Mouse (Mus musculus) telencephalon, adult 2 months (tissue): ENCODE measurements at regions not wholly inside any gene's neighbourhood (a gene's known extent, or its start where the extent isn't known, plus 50 kb on each side); places are given as distances from the start of the nearest gene placed in this dataset.

ENCODE experiments used
- DNase-seq: peaks from one replicate; pipeline ENCODE4 v3.0.0-alpha.2; 2011; ENCODE audit warnings: low read depth, low spot score

GRCm38 (mm10) chr10:97778531-97778930 lies 52.0 kb upstream of the C030005K15Rik start:
- no peak for DNase-seq

- DNase-seq = no peak
These were observed 52.8 kb upstream of the C030005K15Rik start for GRCm38 (mm10) chr10:97779335-97779734.

GRCm38 (mm10) chr10:97793804-97794203 lies 67.2 kb upstream of the C030005K15Rik start:
- DNase-seq = peak; percentile 12

GRCm38 (mm10) chr10:97801448-97802265 lies 75.1 kb upstream of the C030005K15Rik start:
- DNase-seq = peak; percentile 41

- peak; percentile 27 for DNase-seq
These were observed 81.4 kb upstream of the C030005K15Rik start for GRCm38 (mm10) chr10:97807947-97808346.

- peak; percentile 32 for DNase-seq
These were observed 116.0 kb upstream of the C030005K15Rik start for GRCm38 (mm10) chr10:97842574-97842973.

- DNase-seq = peak; percentile 54
These were observed 124.9 kb upstream of the C030005K15Rik start for GRCm38 (mm10) chr10:97851487-97851886.

GRCm38 (mm10) chr10:97877088-97877487 lies 150.5 kb upstream of the C030005K15Rik start:
- DNase-seq = no peak

GRCm38 (mm10) chr10:97886049-97886448 lies 159.5 kb upstream of the C030005K15Rik start:
- DNase-seq = peak; percentile 16

GRCm38 (mm10) chr10:97905793-97906192 lies 179.2 kb upstream of the C030005K15Rik start:
- DNase-seq = no peak

- DNase-seq = no peak
These were observed 199.0 kb upstream of the C030005K15Rik start for GRCm38 (mm10) chr10:97925568-97925967.

GRCm38 (mm10) chr10:97940345-97940744 lies 213.8 kb upstream of the C030005K15Rik start:
- peak; percentile 77 for DNase-seq

- no peak for DNase-seq
These were observed 239.3 kb upstream of the C030005K15Rik start for GRCm38 (mm10) chr10:97965881-97966280.

- DNase-seq = peak; percentile 29
These were observed 240.4 kb upstream of the C030005K15Rik start for GRCm38 (mm10) chr10:97966931-97967330.

GRCm38 (mm10) chr10:98007037-98007436 lies 280.5 kb upstream of the C030005K15Rik start:
- DNase-seq = peak; percentile 41

GRCm38 (mm10) chr10:98008355-98008754 lies 281.8 kb upstream of the C030005K15Rik start:
- no peak for DNase-seq

GRCm38 (mm10) chr10:98012916-98013315 lies 286.4 kb upstream of the C030005K15Rik start:
- DNase-seq = peak; percentile 28

- no peak for DNase-seq
These were observed 288.7 kb upstream of the C030005K15Rik start for GRCm38 (mm10) chr10:98014985-98015902.

GRCm38 (mm10) chr10:98016596-98017304 lies 290.2 kb upstream of the C030005K15Rik start:
- DNase-seq = no peak

GRCm38 (mm10) chr10:98029124-98029523 lies 302.6 kb upstream of the C030005K15Rik start:
- no peak for DNase-seq

GRCm38 (mm10) chr10:98029621-98030020 lies 303.1 kb upstream of the C030005K15Rik start:
- DNase-seq = no peak

GRCm38 (mm10) chr10:98032661-98033060 lies 306.1 kb upstream of the C030005K15Rik start:
- DNase-seq = no peak
